Mouse (Mus musculus): ENCODE data around the gene Trf. TPM values are rescaled to one million over a fixed set of nuclear protein-coding genes. Genes with fewer than 3 reads are reported as not detected.

Gene Trf
- polyA plus RNA-seq, 1 experiment: 19.6 TPM

DNA sequence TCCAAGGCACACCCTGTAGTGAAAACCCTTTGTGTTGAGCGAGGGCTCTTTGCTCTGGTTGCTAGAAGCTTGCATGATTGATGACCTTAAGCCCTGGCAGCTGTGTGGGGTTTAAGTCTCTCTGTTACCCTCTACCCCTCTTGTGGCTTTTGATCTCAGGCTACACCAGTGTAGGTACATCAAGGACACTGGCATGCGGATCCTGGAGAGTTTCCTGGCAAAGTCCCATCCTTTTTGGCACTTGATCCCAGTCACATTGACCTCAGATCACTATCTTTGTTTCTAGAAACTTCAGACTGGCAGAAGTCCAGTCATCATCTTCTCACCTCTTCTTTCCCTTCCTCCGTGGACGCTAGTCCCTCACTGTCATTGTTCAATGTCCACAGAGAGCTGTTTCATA, 18.4 kb upstream of the Trf start:
- H3K27me3 ChIP-seq (ENCODE audit: control insufficient read depth, insufficient read depth, low read length): no peaks in the 10 kb centered on the region; the same call in 1 of the 2 replicates
- no peak overlapping the region for H3K4me3 ChIP-seq (ENCODE audit: low read depth, low read length)
- WGBS: 42% methylated on average over 4 of the region's 4 CpGs
- no peaks in the 10 kb centered on the region for H3K4me1 ChIP-seq (ENCODE audit: control insufficient read depth, insufficient read depth, insufficient read length, low read length)
- TF ChIP-seq POLR2A (IDR thresholded peaks at IDR 0.05; ENCODE audit: low read depth, low read length) (no peak), CTCF (IDR thresholded peaks at IDR 0.05; ENCODE audit: extremely low read depth, insufficient read length, insufficient replicate concordance, low read depth, low read length) (no peak)
- no peaks in the 10 kb centered on the region for H3K36me3 ChIP-seq (ENCODE audit: control insufficient read depth, insufficient read depth, low read length)
- no peak overlapping the region for H3K27ac ChIP-seq (ENCODE audit: insufficient read depth, low read depth, low read length)

- no peaks in the 10 kb centered on the region for H3K4me1 ChIP-seq (ENCODE audit: control insufficient read depth, insufficient read depth, insufficient read length, low read length)
- no peaks in the 10 kb centered on the region; the same call in 1 of the 2 replicates for H3K27me3 ChIP-seq (ENCODE audit: control insufficient read depth, insufficient read depth, low read length)
- H3K36me3 ChIP-seq (ENCODE audit: control insufficient read depth, insufficient read depth, low read length): no peaks in the 10 kb centered on the region
- H3K27ac ChIP-seq (ENCODE audit: insufficient read depth, low read depth, low read length): no peak overlapping the region
- 71% methylated on average over 8 of the region's 8 CpGs for WGBS
- no peak overlapping the region for H3K4me3 ChIP-seq (ENCODE audit: low read depth, low read length)
- TF ChIP-seq POLR2A (IDR thresholded peaks at IDR 0.05; ENCODE audit: low read depth, low read length): no peak
- no peak for TF ChIP-seq CTCF (IDR thresholded peaks at IDR 0.05; ENCODE audit: extremely low read depth, insufficient read length, insufficient replicate concordance, low read depth, low read length)
Observed at GRCm38 (mm10) chr9:103246526-103247168, 16.4 kb upstream of the Trf start.

DNA sequence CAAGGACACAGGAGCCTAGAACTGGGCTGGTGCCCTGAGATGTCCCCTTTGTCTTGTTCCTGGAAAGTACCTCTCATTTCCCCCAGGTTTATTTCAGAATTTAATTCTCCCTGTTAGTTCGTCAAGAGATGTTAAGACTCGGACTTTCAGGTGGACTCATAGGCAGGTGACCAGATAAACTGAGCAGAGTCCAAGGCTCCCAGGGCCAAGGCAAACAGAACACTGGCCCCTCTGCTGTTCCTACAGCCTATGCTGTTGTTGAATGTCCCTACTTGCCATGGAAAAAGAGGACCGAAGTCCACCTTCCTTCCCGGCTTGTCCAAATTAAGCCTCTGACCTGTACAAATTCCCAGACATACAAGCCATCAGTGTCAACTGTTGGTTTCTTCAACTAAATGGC, 13.4 kb upstream of the Trf start:
- H3K4me1 ChIP-seq (ENCODE audit: control insufficient read depth, insufficient read depth, insufficient read length, low read length): no peaks in the 10 kb centered on the region
- H3K27me3 ChIP-seq (ENCODE audit: control insufficient read depth, insufficient read depth, low read length): no peaks in the 10 kb centered on the region; the same call in 1 of the 2 replicates
- no peaks in the 10 kb centered on the region for H3K36me3 ChIP-seq (ENCODE audit: control insufficient read depth, insufficient read depth, low read length)
- TF ChIP-seq POLR2A (IDR thresholded peaks at IDR 0.05; ENCODE audit: low read depth, low read length) (no peak), CTCF (IDR thresholded peaks at IDR 0.05; ENCODE audit: extremely low read depth, insufficient read length, insufficient replicate concordance, low read depth, low read length) (no peak)
- no peak overlapping the region for H3K27ac ChIP-seq (ENCODE audit: insufficient read depth, low read depth, low read length)
- H3K4me3 ChIP-seq (ENCODE audit: low read depth, low read length): no peak overlapping the region
- WGBS: 44% methylated on average over 4 of the region's 4 CpGs

GRCm38 (mm10) chr9:103241206-103241605, 11.0 kb upstream of the Trf start:
- 68% methylated on average over 2 of the region's 2 CpGs for WGBS
- TF ChIP-seq POLR2A (IDR thresholded peaks at IDR 0.05; ENCODE audit: low read depth, low read length) (no peak), CTCF (IDR thresholded peaks at IDR 0.05; ENCODE audit: extremely low read depth, insufficient read length, insufficient replicate concordance, low read depth, low read length) (no peak)
- no peaks in the 10 kb centered on the region for H3K4me1 ChIP-seq (ENCODE audit: control insufficient read depth, insufficient read depth, insufficient read length, low read length)
- no peaks in the 10 kb centered on the region for H3K27me3 ChIP-seq (ENCODE audit: control insufficient read depth, insufficient read depth, low read length)
- no peaks in the 10 kb centered on the region for H3K36me3 ChIP-seq (ENCODE audit: control insufficient read depth, insufficient read depth, low read length)
- H3K4me3 ChIP-seq (ENCODE audit: low read depth, low read length): no peak overlapping the region
- H3K27ac ChIP-seq (ENCODE audit: insufficient read depth, low read depth, low read length): no peak overlapping the region

DNA sequence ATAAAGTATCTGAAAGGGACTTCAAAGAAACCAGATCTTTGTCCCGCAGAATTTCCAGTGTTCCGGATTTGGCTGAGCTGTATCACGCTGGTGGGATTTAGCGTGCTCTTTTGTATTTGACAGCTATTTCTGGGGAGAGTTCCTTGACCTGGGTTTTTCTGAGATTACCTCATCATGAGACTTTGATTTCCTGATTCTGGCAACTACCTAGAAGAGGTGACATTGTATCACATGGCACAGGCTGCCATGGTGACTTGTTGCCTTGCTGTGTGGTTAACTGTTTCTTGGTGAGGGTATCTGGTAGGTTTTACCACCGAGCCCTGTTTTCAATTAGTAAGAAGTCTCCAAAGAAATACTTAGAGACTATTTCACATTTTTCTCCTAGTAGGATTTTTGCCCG, 9.2 kb upstream of the Trf start:
- no peaks in the 10 kb centered on the region for H3K4me1 ChIP-seq (ENCODE audit: control insufficient read depth, insufficient read depth, insufficient read length, low read length)
- H3K27me3 ChIP-seq (ENCODE audit: control insufficient read depth, insufficient read depth, low read length): no peaks in the 10 kb centered on the region
- 88% methylated on average over 6 of the region's 6 CpGs for WGBS
- no peak for TF ChIP-seq CTCF (IDR thresholded peaks at IDR 0.05; ENCODE audit: extremely low read depth, insufficient read length, insufficient replicate concordance, low read depth, low read length)
- TF ChIP-seq POLR2A (IDR thresholded peaks at IDR 0.05; ENCODE audit: low read depth, low read length): no peak
- H3K27ac ChIP-seq (ENCODE audit: insufficient read depth, low read depth, low read length): no peak overlapping the region
- no peak overlapping the region for H3K4me3 ChIP-seq (ENCODE audit: low read depth, low read length)
- H3K36me3 ChIP-seq (ENCODE audit: control insufficient read depth, insufficient read depth, low read length): no peaks in the 10 kb centered on the region

GRCm38 (mm10) chr9:103234565-103235165, 4.4 kb upstream of the Trf start:
- Histone ChIP-seq H3K4me3 (ENCODE audit: low read depth, low read length) (no peak overlapping the region), H3K36me3 (ENCODE audit: control insufficient read depth, insufficient read depth, low read length) (no peaks in the 10 kb centered on the region), H3K27ac (ENCODE audit: insufficient read depth, low read depth, low read length) (no peak overlapping the region), H3K27me3 (ENCODE audit: control insufficient read depth, insufficient read depth, low read length) (no peaks in the 10 kb centered on the region), H3K4me1 (ENCODE audit: control insufficient read depth, insufficient read depth, insufficient read length, low read length) (peaks cover 8% of the 10 kb centered on the region)
- TF ChIP-seq CTCF (IDR thresholded peaks at IDR 0.05; ENCODE audit: extremely low read depth, insufficient read length, insufficient replicate concordance, low read depth, low read length): no peak
- TF ChIP-seq POLR2A (IDR thresholded peaks at IDR 0.05; ENCODE audit: low read depth, low read length): no peak
- 36% methylated on average over 7 of the region's 7 CpGs for WGBS

- Histone ChIP-seq H3K4me1 (ENCODE audit: control insufficient read depth, insufficient read depth, insufficient read length, low read length) (peaks cover 8% of the 10 kb centered on the region), H3K27me3 (ENCODE audit: control insufficient read depth, insufficient read depth, low read length) (no peaks in the 10 kb centered on the region), H3K36me3 (ENCODE audit: control insufficient read depth, insufficient read depth, low read length) (no peaks in the 10 kb centered on the region), H3K27ac (ENCODE audit: insufficient read depth, low read depth, low read length) (no peak overlapping the region), H3K4me3 (ENCODE audit: low read depth, low read length) (no peak overlapping the region)
- no peak for TF ChIP-seq POLR2A (IDR thresholded peaks at IDR 0.05; ENCODE audit: low read depth, low read length)
- no peak for TF ChIP-seq CTCF (IDR thresholded peaks at IDR 0.05; ENCODE audit: extremely low read depth, insufficient read length, insufficient replicate concordance, low read depth, low read length)
- WGBS: 65% methylated on average over 7 of the region's 7 CpGs
Observed at GRCm38 (mm10) chr9:103234059-103234458, 3.8 kb upstream of the Trf start.

Measured in small intestine, adult 2 months (tissue).